Mouse (Mus musculus) stomach, embryonic 15.5 days (tissue): Measurements from ENCODE around the gene Dedd. TPM values are rescaled to one million over a fixed set of nuclear protein-coding genes. Genes with fewer than 3 reads are reported as not detected.

Experiments
- ATAC-seq: fragments of 200-750 bp; cut with Nextera tagmentation; 2 replicates; pipeline ENCODE4 v1.8.0; 2017; ENCODE audit warnings: low read depth, moderate number of reproducible peaks, moderate TSS enrichment; ENCODE audit not compliant: insufficient read depth, low FRiP score
- H3K27ac ChIP-seq: fragments of 300-500 bp; sonication (generic); 2 replicates; pipeline ENCODE4 v1.5.1; 2015; ENCODE audit warnings: mild to moderate bottlenecking, inconsistent platforms
- H3K27me3 ChIP-seq: fragments of 300-500 bp; sonication (generic); replicated peaks from 2 replicates; pipeline ENCODE4 v1.6.1; 2015; ENCODE audit warnings: inconsistent platforms
- H3K36me3 ChIP-seq: fragments of 300-500 bp; sonication (generic); 2 replicates; pipeline ENCODE4 v1.6.1; 2015; ENCODE audit warnings: inconsistent platforms
- H3K4me1 ChIP-seq: fragments of 300-500 bp; sonication (generic); 2 replicates; pipeline ENCODE4 v1.6.1; 2015; ENCODE audit warnings: inconsistent platforms
- H3K4me2 ChIP-seq: fragments of 300-500 bp; sonication (generic); 2 replicates; pipeline ENCODE4 v1.6.1; 2015; ENCODE audit warnings: mild to moderate bottlenecking, inconsistent platforms
- H3K4me3 ChIP-seq: fragments of 300-500 bp; sonication (generic); replicated peaks from 2 replicates; pipeline ENCODE4 v1.5.1; 2015; ENCODE audit warnings: inconsistent platforms
- H3K9ac ChIP-seq: fragments of 300-500 bp; sonication (generic); 2 replicates; pipeline ENCODE4 v1.6.1; 2015; ENCODE audit warnings: inconsistent platforms
- H3K9me3 ChIP-seq: fragments of 300-500 bp; sonication (generic); 2 replicates; pipeline ENCODE4 v1.6.1; 2016; ENCODE audit warnings: inconsistent platforms
- WGBS: fragments of 180-500 bp; shearing (Covaris S2); methylation state at CpG from one replicate; pipeline ENCODE4 v1.1.7; 2015; 5-methylcytosine and 5-hydroxymethylcytosine counted together
- polyA plus RNA-seq: library from polyadenylated mRNA; unstranded; fragments of >200 nt; fragmentation: Nextera tagmentation; extraction: Ambion mirVana; gene quantifications from 2 replicates; pipeline ENCODE4 v1.2.1, GENCODE M21; 2015

The Dedd gene
- 43.1 and 44.7 TPM in 2 replicates for polyA plus RNA-seq

DNA sequence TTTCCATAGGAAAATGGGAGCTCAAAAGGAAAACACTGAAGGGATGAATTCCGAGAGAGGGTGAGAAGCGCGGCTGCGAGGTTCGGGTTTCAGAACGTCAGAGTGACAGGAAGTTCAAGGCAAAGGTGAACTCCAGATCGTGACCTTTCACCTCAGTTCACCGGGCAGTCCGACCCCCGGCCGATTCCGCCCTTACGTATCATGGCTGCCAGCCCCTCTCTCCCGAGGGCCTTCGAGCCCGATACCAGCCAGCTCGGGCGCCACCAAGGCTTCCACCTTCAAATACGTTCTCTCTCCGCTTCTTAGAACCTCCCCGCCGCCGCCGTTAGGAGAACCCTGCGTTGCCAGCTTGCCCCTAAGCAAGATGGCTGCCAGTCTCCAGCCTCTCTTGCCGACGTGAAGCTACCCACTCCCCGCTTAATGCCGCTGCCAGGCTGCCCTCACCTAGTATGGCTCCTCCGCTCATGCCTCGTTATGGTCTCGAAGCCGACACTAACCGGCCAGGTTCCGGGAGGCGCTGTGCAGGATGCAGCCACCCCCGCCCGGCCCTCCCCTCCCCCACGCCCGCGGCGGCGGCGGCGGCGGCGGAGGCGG is at the start of gene Dedd:
TSS of gene Dedd (plus strand) at position 307 of the 594 bp plus-strand sequence.
- Histone ChIP-seq H3K4me1 (peaks cover 15% of the 10 kb centered on the region), H3K27me3 (no peaks in the 10 kb centered on the region), H3K9me3 (no peaks in the 10 kb centered on the region), H3K36me3 (no peaks in the 10 kb centered on the region), H3K27ac (peak within 1 kb of the TSS; percentile 99), H3K9ac (peak within 1 kb of the TSS; percentile 88), H3K4me2 (peak within 1 kb of the TSS; percentile 78), H3K4me3 (peak within 1 kb of the TSS; percentile 86)
- under 1% methylated on average over 48 of the region's 48 CpGs for WGBS
- ATAC-seq, result peak; percentile 92

DNA sequence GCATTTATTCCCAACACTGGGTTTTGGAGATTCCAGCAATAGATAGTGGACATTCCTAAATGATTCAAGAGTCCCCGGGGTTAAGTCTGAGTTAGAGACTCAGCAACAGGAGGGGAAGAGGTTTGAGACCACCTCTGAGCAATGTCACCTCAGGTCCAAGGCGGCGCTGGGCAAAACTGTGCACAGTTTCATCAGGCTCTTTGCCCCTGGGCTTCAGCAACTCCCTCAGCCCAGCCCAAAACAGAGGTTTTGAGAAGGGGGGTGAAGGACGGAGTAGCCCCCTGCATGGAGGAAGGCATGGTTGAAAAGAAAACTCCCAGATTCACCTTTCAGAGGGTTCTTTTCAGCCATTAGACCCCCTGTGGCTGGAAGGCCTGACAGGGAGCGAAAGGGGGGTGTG is 49.2 kb upstream of the Dedd start:
- peaks cover 12% of the 10 kb centered on the region for H3K4me1 ChIP-seq
- H3K4me3 ChIP-seq, result peak overlapping the region; percentile 72
- no peaks in the 10 kb centered on the region for H3K27me3 ChIP-seq
- H3K27ac ChIP-seq, result no peak overlapping the region
- 59% methylated on average over 5 of the region's 5 CpGs for WGBS
- H3K9me3 ChIP-seq, result no peaks in the 10 kb centered on the region
- peak overlapping the region; percentile 10; the same call in 1 of the 2 replicates for H3K9ac ChIP-seq
- H3K4me2 ChIP-seq, result peak overlapping the region; percentile 81
- H3K36me3 ChIP-seq, result peaks cover 42% of the 10 kb centered on the region
- ATAC-seq, result no peak

DNA sequence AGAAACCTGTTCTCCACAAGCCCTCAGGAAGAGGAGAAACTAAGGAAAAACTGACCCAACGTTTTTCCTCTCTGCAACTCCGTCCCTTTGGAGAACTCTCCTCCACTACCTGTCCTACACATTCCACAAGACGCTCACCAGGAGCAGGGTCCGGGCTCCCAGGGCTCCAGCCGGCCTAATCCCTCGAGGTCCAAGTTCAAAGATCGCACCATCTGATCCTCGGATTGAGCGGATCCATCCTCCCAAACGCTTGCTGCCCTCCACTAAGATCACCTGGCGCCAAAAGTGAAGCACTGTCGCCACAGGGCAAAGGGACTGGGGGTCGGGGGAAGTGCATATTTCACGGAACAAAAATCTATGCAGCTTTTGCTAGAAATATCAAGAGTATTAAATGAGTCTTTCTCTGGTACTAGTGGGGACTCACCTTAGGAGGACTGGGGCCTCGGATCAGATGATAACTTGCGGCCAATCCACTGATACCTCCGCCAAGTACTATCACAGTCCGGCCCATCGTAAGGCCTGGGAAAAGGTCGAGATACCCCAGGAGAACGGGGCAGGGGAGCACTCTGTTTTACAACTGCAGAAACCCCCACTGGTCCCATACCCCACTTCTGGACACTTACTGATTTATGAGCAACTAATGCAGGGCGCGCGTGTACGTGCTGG is 48.6 kb upstream of the Dedd start:
- 1% methylated on average over 25 of the region's 25 CpGs for WGBS
- peak; percentile 21 for ATAC-seq

DNA sequence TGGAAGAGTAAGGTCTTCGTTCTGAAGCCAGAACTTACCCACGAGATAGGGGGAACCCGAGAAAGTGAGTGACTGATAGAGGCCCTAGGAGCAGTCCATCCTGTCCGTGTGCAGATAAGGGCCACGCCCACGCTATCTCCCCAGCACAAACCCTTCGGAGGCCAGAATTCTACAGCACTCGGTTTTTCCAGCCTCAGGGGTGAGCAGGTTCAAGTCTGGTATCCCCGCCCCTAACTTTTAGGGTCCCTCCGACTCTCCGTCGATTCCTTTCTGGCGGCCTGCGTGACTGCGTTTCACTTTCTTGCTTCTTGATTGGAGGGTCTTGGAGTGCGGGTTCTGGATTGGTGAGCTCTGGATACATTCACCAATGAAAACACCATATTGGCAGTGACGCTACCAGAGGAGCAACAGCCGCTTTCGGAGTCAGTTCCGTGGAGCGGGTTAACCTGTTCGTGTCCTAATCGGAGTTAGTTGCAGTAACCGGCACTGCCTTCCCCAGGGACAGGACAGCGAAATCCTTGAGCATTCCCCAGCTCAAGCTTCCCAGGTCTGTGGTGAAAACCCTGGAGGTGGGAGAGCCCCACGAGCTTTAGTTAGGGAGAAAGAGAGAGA is 47.9 kb upstream of the Dedd start, which contains the start of gene Ppox:
TSS of gene Ppox (minus strand) at position 271 of the 612 bp plus-strand sequence.
- peak within 1 kb of the TSS; percentile 90 for H3K27ac ChIP-seq
- peak; percentile 96 for ATAC-seq
- WGBS, result under 1% methylated on average over 26 of the region's 26 CpGs
- peak within 1 kb of the TSS; percentile 64 for H3K9ac ChIP-seq
- peaks cover 15% of the 10 kb centered on the region for H3K4me1 ChIP-seq
- no peaks in the 10 kb centered on the region for H3K9me3 ChIP-seq
- peak within 1 kb of the TSS; percentile 72 for H3K4me3 ChIP-seq
- H3K4me2 ChIP-seq, result peak within 1 kb of the TSS; percentile 81
- peaks cover 39% of the 10 kb centered on the region for H3K36me3 ChIP-seq
- H3K27me3 ChIP-seq, result no peaks in the 10 kb centered on the region

More for the DNA sequence above, 48.6 kb upstream of the Dedd start:
- H3K4me1 ChIP-seq, result peaks cover 12% of the 10 kb centered on the region
- H3K4me3 ChIP-seq, result peak overlapping the region; percentile 72
- no peaks in the 10 kb centered on the region for H3K27me3 ChIP-seq
- peak overlapping the region; percentile 68; the same call in 1 of the 2 replicates for H3K27ac ChIP-seq
- no peaks in the 10 kb centered on the region for H3K9me3 ChIP-seq
- peak overlapping the region; percentile 81 for H3K4me2 ChIP-seq
- H3K9ac ChIP-seq, result peak overlapping the region; percentile 64
- peaks cover 38% of the 10 kb centered on the region for H3K36me3 ChIP-seq

DNA sequence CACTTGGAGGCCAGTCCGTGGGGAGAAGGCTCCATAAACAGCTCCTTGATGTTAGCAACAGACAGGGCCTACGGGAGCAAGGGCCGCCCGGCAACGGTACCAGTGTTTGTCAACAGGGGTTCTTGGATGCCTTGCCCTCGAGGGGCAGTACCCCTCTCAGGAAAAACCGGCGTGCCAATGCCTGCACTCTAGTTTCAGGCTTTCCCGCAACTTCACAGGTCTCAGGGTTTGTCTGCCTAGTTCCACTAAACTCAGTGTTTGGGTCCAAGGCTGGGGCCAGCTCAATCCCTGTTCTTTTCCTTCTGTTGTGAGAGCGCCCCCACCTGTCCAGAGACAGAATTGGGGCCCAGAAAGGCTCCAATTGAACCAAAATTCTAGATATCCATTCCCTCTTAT is 47.4 kb upstream of the Dedd start:
- Histone ChIP-seq H3K9ac (peak overlapping the region; percentile 30; the same call in 1 of the 2 replicates), H3K4me3 (peak overlapping the region; percentile 72), H3K36me3 (peaks cover 38% of the 10 kb centered on the region), H3K4me2 (peak overlapping the region; percentile 81), H3K9me3 (no peaks in the 10 kb centered on the region), H3K27me3 (no peaks in the 10 kb centered on the region), H3K4me1 (peaks cover 20% of the 10 kb centered on the region), H3K27ac (peak overlapping the region; percentile 90)
- 1% methylated on average over 10 of the region's 10 CpGs for WGBS
- ATAC-seq, result peak; percentile 32

DNA sequence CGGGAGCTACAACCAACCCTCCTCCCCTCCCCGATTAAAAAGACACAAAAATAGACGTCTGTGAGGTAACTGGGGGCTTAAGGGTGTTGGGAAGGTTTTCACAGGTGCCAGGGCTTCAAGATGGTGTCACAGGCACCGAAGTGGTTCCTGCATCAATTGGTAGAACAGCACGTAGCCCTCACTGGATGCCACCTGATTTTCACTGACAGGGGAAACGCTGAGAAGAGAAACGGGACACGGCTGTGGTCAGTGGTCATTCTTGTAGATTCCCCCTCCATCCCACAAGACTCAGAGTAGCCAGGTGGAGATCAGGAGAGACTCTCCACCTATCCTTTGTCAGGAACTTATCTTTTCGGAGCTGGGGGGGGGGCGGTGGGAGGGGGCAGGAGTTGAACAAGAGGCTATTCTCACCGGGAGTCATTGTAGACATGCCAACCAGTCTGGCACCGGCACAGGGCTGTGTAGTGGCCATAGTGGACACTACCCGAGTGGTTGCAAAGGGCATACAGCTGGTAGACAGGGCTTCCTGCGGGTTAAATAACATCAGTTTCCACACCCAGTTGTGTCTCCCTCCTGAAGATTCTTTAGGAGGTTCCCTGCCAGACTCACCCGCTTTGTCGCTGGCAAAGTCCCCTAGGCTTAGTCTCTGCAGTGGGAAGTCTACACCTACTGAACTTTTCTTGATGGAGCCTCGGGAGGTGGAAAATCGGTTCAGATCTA is 46.7 kb upstream of the Dedd start:
- Histone ChIP-seq H3K9me3 (no peaks in the 10 kb centered on the region), H3K27me3 (no peaks in the 10 kb centered on the region), H3K27ac (peak overlapping the region; percentile 90; the same call in 1 of the 2 replicates), H3K4me1 (peaks cover 27% of the 10 kb centered on the region), H3K36me3 (peaks cover 32% of the 10 kb centered on the region), H3K9ac (no peak overlapping the region), H3K4me2 (peak overlapping the region; percentile 81; the same call in 1 of the 2 replicates), H3K4me3 (peak overlapping the region; percentile 72)
- ATAC-seq, result no peak
- WGBS, result 72% methylated on average over 18 of the region's 18 CpGs

DNA sequence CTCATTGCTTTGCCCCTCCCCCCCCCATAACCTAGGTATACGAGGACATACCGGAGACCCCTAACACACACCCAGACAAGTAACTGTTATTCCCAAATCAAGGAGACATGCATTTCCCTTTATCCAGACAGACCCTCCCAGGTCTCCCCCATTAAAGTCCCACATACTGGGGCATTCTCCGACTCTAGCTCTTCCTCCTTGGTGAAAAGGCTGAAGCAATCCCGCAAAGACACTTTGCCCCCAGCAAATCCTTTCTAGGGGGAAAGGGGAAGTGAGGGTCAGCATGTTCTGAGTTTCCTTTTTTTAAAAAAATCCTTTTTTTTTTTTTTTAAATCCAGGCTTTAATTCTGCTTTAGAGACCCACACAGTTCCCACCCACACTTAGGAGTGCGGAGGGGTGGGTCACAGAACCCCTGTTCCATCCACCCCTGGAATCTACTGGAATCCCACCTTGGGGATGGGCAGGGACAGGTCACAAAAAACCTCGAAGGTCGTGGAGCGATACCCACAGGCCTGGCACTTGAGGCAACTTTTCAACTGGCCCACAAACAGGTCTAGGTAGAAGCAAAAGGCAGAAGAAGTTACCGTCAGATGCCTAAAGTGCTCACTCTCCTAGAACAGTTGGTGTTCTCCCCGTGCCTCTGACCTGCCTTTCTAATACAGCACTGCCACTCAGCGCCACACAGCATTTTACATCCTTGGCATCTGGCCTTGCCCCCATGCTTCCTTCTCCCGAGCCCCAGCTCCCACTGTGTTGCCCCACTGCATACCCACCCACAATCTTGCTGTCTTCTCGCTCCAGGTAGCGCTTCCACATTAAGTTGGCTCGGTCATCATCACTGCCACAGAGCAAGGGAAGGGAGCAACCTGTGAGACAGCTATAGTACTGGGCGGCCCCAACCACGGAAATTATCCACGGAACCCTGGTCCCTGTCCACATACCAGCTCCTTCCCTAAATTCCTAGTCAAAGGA is 45.5 kb upstream of the Dedd start:
- Histone ChIP-seq H3K4me2 (no peak overlapping the region), H3K36me3 (peaks cover 24% of the 10 kb centered on the region), H3K4me3 (no peak overlapping the region), H3K9me3 (no peaks in the 10 kb centered on the region), H3K4me1 (peaks cover 27% of the 10 kb centered on the region), H3K9ac (no peak overlapping the region), H3K27me3 (no peaks in the 10 kb centered on the region), H3K27ac (no peak overlapping the region)
- 90% methylated on average over 18 of the region's 18 CpGs for WGBS
- ATAC-seq, result no peak

DNA sequence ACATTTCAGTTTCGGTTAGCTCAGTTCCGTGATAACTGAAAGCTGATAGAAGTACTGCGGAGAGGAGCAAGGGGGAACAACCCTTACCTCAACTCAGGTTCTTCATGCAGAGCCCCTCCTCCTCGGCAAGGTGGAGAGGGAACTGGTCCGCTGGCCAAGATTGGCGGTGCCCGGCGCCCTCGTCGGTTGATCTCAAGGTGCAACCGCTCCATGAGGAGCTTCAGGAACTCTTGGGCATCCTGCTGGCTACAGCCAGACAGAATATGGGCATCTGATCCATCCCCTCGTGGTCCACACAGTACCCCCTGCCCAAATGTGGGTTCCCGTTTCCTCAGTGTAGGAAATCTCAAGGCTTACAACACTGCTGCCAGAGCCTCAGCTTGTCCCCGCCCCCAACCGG is 44.5 kb upstream of the Dedd start:
- no peak overlapping the region for H3K9ac ChIP-seq
- no peaks in the 10 kb centered on the region for H3K27me3 ChIP-seq
- H3K4me3 ChIP-seq, result no peak overlapping the region; the same call in 1 of the 2 replicates
- no peak overlapping the region for H3K27ac ChIP-seq
- H3K4me2 ChIP-seq, result no peak overlapping the region
- peaks cover 24% of the 10 kb centered on the region for H3K4me1 ChIP-seq
- H3K36me3 ChIP-seq, result peaks cover 31% of the 10 kb centered on the region
- H3K9me3 ChIP-seq, result no peaks in the 10 kb centered on the region
- 87% methylated on average over 15 of the region's 15 CpGs for WGBS
- ATAC-seq, result no peak

DNA sequence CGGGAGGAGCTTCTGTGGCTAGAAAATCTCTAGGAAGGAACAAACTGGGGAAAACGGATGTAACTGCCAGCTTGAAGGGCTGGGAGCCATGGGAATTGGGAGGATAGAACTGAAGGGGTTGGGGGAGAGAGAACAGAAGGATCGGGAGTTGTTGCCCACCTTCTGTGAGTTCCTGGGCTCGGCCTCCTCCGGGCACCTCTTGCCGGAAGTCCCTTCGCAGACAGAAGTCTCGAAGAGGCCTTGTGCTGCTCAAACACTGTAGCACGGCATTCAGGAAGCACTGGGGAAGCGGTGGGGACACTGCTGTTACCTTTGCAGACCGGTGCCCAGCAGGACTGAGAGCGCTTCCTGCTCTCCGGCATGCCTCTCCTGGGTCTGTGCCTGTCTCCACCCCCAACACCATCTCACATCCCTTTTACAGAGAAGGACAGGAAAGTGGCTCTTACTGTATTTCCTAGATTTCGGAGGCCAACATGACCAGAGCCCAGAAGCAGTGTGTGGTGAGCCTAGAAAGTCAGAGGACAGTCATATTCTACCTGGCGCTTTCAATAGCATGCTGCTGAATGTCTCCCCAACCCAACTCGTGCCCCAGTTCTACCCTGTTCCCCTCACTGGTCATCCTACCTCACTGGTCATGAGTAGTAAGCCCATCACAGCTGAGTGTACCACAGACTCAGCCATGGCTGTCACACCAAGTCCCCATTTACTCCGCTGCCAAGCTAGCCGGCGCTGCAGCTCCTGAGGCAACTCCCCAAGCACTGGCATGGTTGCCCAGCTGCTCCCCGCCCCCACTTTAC is 43.7 kb upstream of the Dedd start:
- Histone ChIP-seq H3K4me2 (no peak overlapping the region), H3K36me3 (peaks cover 33% of the 10 kb centered on the region), H3K27me3 (no peaks in the 10 kb centered on the region), H3K9me3 (no peaks in the 10 kb centered on the region), H3K9ac (no peak overlapping the region), H3K4me1 (peaks cover 16% of the 10 kb centered on the region), H3K27ac (no peak overlapping the region), H3K4me3 (no peak overlapping the region; the same call in 1 of the 2 replicates)
- no peak for ATAC-seq
- WGBS, result 86% methylated on average over 20 of the region's 20 CpGs

DNA sequence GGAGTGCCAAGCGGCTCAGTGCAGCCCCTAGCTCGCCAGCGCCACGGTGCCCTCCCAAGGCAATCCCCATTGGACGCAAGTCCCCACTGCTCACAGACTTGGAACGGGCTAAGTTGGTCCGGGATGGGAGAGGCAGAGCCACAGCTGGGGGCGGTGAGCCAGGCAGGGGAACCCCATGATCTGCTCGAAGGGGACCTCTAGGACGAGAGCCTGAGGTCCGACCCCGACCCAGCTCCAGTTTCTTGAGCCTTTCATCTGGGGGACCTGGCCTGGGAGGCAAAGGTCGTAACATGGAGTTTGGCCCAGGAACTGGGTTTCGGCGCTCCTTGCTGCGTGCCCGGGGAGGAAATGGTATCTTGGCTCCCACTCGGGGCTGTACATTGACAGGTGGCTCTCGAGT is 42.4 kb upstream of the Dedd start:
- H3K27ac ChIP-seq, result no peak overlapping the region
- H3K4me3 ChIP-seq, result peak overlapping the region; percentile 90
- H3K4me1 ChIP-seq, result peaks cover 15% of the 10 kb centered on the region
- no peaks in the 10 kb centered on the region for H3K9me3 ChIP-seq
- peaks cover 33% of the 10 kb centered on the region for H3K36me3 ChIP-seq
- ATAC-seq, result no peak
- 87% methylated on average over 19 of the region's 19 CpGs for WGBS
- no peak overlapping the region for H3K9ac ChIP-seq
- H3K27me3 ChIP-seq, result no peaks in the 10 kb centered on the region
- H3K4me2 ChIP-seq, result peak overlapping the region; percentile 78
